11 mouse cellular contexts compared by ENCODE assay signal in genomic region chr11:24153049-24153448, GRCm38 (mm10).
DNase-seq lines count a peak whose midpoint lies in the region; ATAC-seq lines count a peak whose summit lies in the region.
"Had no signal": no experiment of that assay in that cellular context is flagged by ENCODE, and none has a peak within 500 bp of the region (broad histone marks: within the 10 kb centered on the region; RNA-seq: fewer than 3 reads in every experiment).

No protein-coding gene starts in this region.

- DNase-seq in embryonic facial prominence, embryonic 10.5 days (ENCODE audit: low spot score), result no peak
- DNase-seq in lung, postnatal 14 days, result no peak
- DNase-seq in urinary bladder, postnatal 25 days (ENCODE audit: low spot score), result no peak
- DNase-seq in thymus, adult 18-20 months, result no peak
- DNase-seq: lung, adult 2 months had no signal

- H3K27me3 ChIP-seq in embryonic facial prominence, embryonic 12.5 days, result no peaks in the 10 kb centered on the region
- H3K27me3 ChIP-seq in embryonic facial prominence, embryonic 10.5 days (replicated peaks; ENCODE audit: low read depth, poor library complexity, severe bottlenecking), result no peaks in the 10 kb centered on the region
- no peaks in the 10 kb centered on the region for H3K27me3 ChIP-seq in lung, embryonic 16.5 days (ENCODE audit: control insufficient read depth, insufficient read depth, low read depth, low read length)
- no peaks in the 10 kb centered on the region for H3K27me3 ChIP-seq in hindbrain, embryonic 13.5 days
- no peaks in the 10 kb centered on the region for H3K27me3 ChIP-seq in neural tube, embryonic 14.5 days (ENCODE audit: control insufficient read depth, insufficient read depth, low read length)
- H3K27me3 ChIP-seq: embryonic facial prominence, embryonic 15.5 days had no signal

- ATAC-seq in embryonic facial prominence, embryonic 12.5 days (ENCODE audit: insufficient number of reproducible peaks, insufficient read depth, low FRiP score, low TSS enrichment), result no peak
- peak; percentile 67 for ATAC-seq in lung, embryonic 16.5 days (ENCODE audit: low read depth)
- peak; percentile 77 for ATAC-seq in hindbrain, embryonic 13.5 days (ENCODE audit: low FRiP score)
- ATAC-seq in neural tube, embryonic 14.5 days (ENCODE audit: low read depth), result peak; percentile 72

- H3K4me1 ChIP-seq in embryonic facial prominence, embryonic 12.5 days, result peaks cover 30% of the 10 kb centered on the region
- peaks cover 36% of the 10 kb centered on the region for H3K4me1 ChIP-seq in embryonic facial prominence, embryonic 10.5 days
- no peaks in the 10 kb centered on the region for H3K4me1 ChIP-seq in lung, embryonic 16.5 days (replicated peaks; ENCODE audit: control insufficient read depth, insufficient read depth, low read length)
- H3K4me1 ChIP-seq in hindbrain, embryonic 13.5 days (replicated peaks), result peaks cover 62% of the 10 kb centered on the region
- peaks cover 29% of the 10 kb centered on the region for H3K4me1 ChIP-seq in neural tube, embryonic 14.5 days (ENCODE audit: control insufficient read depth, insufficient read depth, low read length)

- no peak overlapping the region for H3K4me2 ChIP-seq in embryonic facial prominence, embryonic 12.5 days (replicated peaks)
- no peak overlapping the region for H3K4me2 ChIP-seq in lung, embryonic 16.5 days (ENCODE audit: low read depth, low read length)
- H3K4me2 ChIP-seq in hindbrain, embryonic 13.5 days, result no peak overlapping the region
- H3K4me2 ChIP-seq in neural tube, embryonic 14.5 days (ENCODE audit: low read depth, low read length), result no peak overlapping the region
- H3K4me2 ChIP-seq: embryonic facial prominence, embryonic 15.5 days had no signal

- 0 out of 2 replicates have a peak overlapping the region, but pooled peaks have one; percentile 23 for H3K27ac ChIP-seq in embryonic facial prominence, embryonic 12.5 days
- no peak overlapping the region for H3K27ac ChIP-seq in embryonic facial prominence, embryonic 10.5 days (replicated peaks)
- H3K27ac ChIP-seq in lung, embryonic 16.5 days (ENCODE audit: low read length), result no peak overlapping the region
- H3K27ac ChIP-seq in hindbrain, embryonic 13.5 days, result no peak overlapping the region
- H3K27ac ChIP-seq in neural tube, embryonic 14.5 days (ENCODE audit: low read depth, low read length), result no peak overlapping the region
- H3K27ac ChIP-seq: embryonic facial prominence, embryonic 15.5 days had no signal

- no peak overlapping the region for H3K4me3 ChIP-seq in embryonic facial prominence, embryonic 12.5 days
- H3K4me3 ChIP-seq in embryonic facial prominence, embryonic 10.5 days, result no peak overlapping the region
- H3K4me3 ChIP-seq in lung, embryonic 16.5 days (ENCODE audit: low read length), result no peak overlapping the region
- H3K4me3 ChIP-seq in hindbrain, embryonic 13.5 days, result no peak overlapping the region
- no peak overlapping the region for H3K4me3 ChIP-seq in neural tube, embryonic 14.5 days (ENCODE audit: low read depth, low read length)
- H3K4me3 ChIP-seq: embryonic facial prominence, embryonic 15.5 days had no signal

- 63% methylated on average over 10 of the region's 10 CpGs for WGBS in embryonic facial prominence, embryonic 12.5 days
- WGBS in embryonic facial prominence, embryonic 10.5 days, result 78% methylated on average over 10 of the region's 10 CpGs
- 45% methylated on average over 10 of the region's 10 CpGs for WGBS in lung, embryonic 16.5 days
- WGBS in hindbrain, embryonic 13.5 days, result 37% methylated on average over 10 of the region's 10 CpGs
- WGBS in neural tube, embryonic 14.5 days, result 34% methylated on average over 10 of the region's 10 CpGs

- H3K9me3 ChIP-seq in embryonic facial prominence, embryonic 12.5 days, result no peaks in the 10 kb centered on the region
- H3K9me3 ChIP-seq in embryonic facial prominence, embryonic 10.5 days, result no peaks in the 10 kb centered on the region
- no peaks in the 10 kb centered on the region for H3K9me3 ChIP-seq in lung, embryonic 16.5 days (ENCODE audit: control insufficient read depth, low read length)
- H3K9me3 ChIP-seq in hindbrain, embryonic 13.5 days, result no peaks in the 10 kb centered on the region
- no peaks in the 10 kb centered on the region for H3K9me3 ChIP-seq in neural tube, embryonic 14.5 days (ENCODE audit: control insufficient read depth, low read length)
- H3K9me3 ChIP-seq: embryonic facial prominence, embryonic 15.5 days; G1E had no signal

- 0 out of 2 replicates have a peak, but pooled peaks cover 11% of the 10 kb centered on the region for H3K36me3 ChIP-seq in embryonic facial prominence, embryonic 12.5 days
- H3K36me3 ChIP-seq in embryonic facial prominence, embryonic 10.5 days (replicated peaks), result peaks cover 31% of the 10 kb centered on the region
- no peaks in the 10 kb centered on the region for H3K36me3 ChIP-seq in lung, embryonic 16.5 days (ENCODE audit: control insufficient read depth, insufficient read depth, low read length)
- no peaks in the 10 kb centered on the region for H3K36me3 ChIP-seq in hindbrain, embryonic 13.5 days
- H3K36me3 ChIP-seq in neural tube, embryonic 14.5 days (ENCODE audit: control insufficient read depth, insufficient read depth, low read length), result no peaks in the 10 kb centered on the region
- H3K36me3 ChIP-seq: embryonic facial prominence, embryonic 15.5 days had no signal

- H3K9ac ChIP-seq in embryonic facial prominence, embryonic 12.5 days, result no peak overlapping the region
- no peak overlapping the region for H3K9ac ChIP-seq in lung, embryonic 16.5 days (ENCODE audit: low read length)
- H3K9ac ChIP-seq in hindbrain, embryonic 13.5 days, result no peak overlapping the region
- H3K9ac ChIP-seq in neural tube, embryonic 14.5 days (replicated peaks; ENCODE audit: low read depth, low read length), result no peak overlapping the region
- H3K9ac ChIP-seq: embryonic facial prominence, embryonic 15.5 days had no signal
